Mouse (Mus musculus): ENCODE measurements around the gene Gnat3. TPM values are rescaled to one million over a fixed set of nuclear protein-coding genes. Genes with fewer than 3 reads are reported as not detected.

Gnat3 gene
- polyA plus RNA-seq, 1 experiment from 2014 or later = not detected

- no peak for DNase-seq (ENCODE audit: low spot score)
- Histone ChIP-seq H3K27ac (replicated peaks; ENCODE audit: low read depth, low read length) (no peak overlapping the region), H3K27me3 (replicated peaks; ENCODE audit: control insufficient read depth, insufficient read depth, low read length) (no peaks in the 10 kb centered on the region), H3K4me3 (ENCODE audit: low read depth, low read length) (no peak overlapping the region), H3K36me3 (ENCODE audit: control insufficient read depth, insufficient read depth, low read length) (no peaks in the 10 kb centered on the region), H3K9ac (ENCODE audit: low read depth, low read length) (no peak overlapping the region), H3K9me3 (ENCODE audit: control insufficient read depth, low read length) (no peaks in the 10 kb centered on the region), H3K4me1 (ENCODE audit: control insufficient read depth, insufficient read depth, low read length) (no peaks in the 10 kb centered on the region), H3K4me2 (ENCODE audit: low read depth, low read length) (no peak overlapping the region)
- ATAC-seq (ENCODE audit: low read depth) = no peak
- 75% methylated on average over 6 of the region's 6 CpGs for WGBS
These were observed 37.8 kb downstream of the Gnat3 start for GRCm38 (mm10) chr5:18000185-18000584.

- Histone ChIP-seq H3K4me3 (ENCODE audit: low read depth, low read length) (no peak overlapping the region), H3K4me1 (ENCODE audit: control insufficient read depth, insufficient read depth, low read length) (no peaks in the 10 kb centered on the region), H3K27me3 (replicated peaks; ENCODE audit: control insufficient read depth, insufficient read depth, low read length) (no peaks in the 10 kb centered on the region), H3K27ac (replicated peaks; ENCODE audit: low read depth, low read length) (no peak overlapping the region), H3K4me2 (ENCODE audit: low read depth, low read length) (no peak overlapping the region), H3K9me3 (ENCODE audit: control insufficient read depth, low read length) (no peaks in the 10 kb centered on the region), H3K36me3 (ENCODE audit: control insufficient read depth, insufficient read depth, low read length) (no peaks in the 10 kb centered on the region), H3K9ac (ENCODE audit: low read depth, low read length) (no peak overlapping the region)
- DNase-seq (ENCODE audit: low spot score) = no peak
- ATAC-seq (ENCODE audit: low read depth) = no peak
- WGBS = 35% methylated on average over 4 of the region's 4 CpGs
These were observed 39.3 kb downstream of the Gnat3 start for GRCm38 (mm10) chr5:18001646-18002045.

- 71% methylated on average over 6 of the region's 6 CpGs for WGBS
- Histone ChIP-seq H3K9me3 (ENCODE audit: control insufficient read depth, low read length) (no peaks in the 10 kb centered on the region), H3K27me3 (replicated peaks; ENCODE audit: control insufficient read depth, insufficient read depth, low read length) (no peaks in the 10 kb centered on the region), H3K27ac (replicated peaks; ENCODE audit: low read depth, low read length) (no peak overlapping the region), H3K4me1 (ENCODE audit: control insufficient read depth, insufficient read depth, low read length) (no peaks in the 10 kb centered on the region), H3K4me3 (ENCODE audit: low read depth, low read length) (no peak overlapping the region), H3K36me3 (ENCODE audit: control insufficient read depth, insufficient read depth, low read length) (no peaks in the 10 kb centered on the region), H3K9ac (ENCODE audit: low read depth, low read length) (no peak overlapping the region), H3K4me2 (ENCODE audit: low read depth, low read length) (no peak overlapping the region)
- peak; percentile 48 for DNase-seq (ENCODE audit: low spot score)
- no peak for ATAC-seq (ENCODE audit: low read depth)
These were observed 41.3 kb downstream of the Gnat3 start for GRCm38 (mm10) chr5:18003675-18004074.

- 54% methylated on average over 3 of the region's 3 CpGs for WGBS
- ATAC-seq (ENCODE audit: low read depth) = no peak
- H3K36me3 ChIP-seq (ENCODE audit: control insufficient read depth, insufficient read depth, low read length) = no peaks in the 10 kb centered on the region
- no peak overlapping the region for H3K4me3 ChIP-seq (ENCODE audit: low read depth, low read length)
- H3K27ac ChIP-seq (replicated peaks; ENCODE audit: low read depth, low read length) = no peak overlapping the region
- no peak overlapping the region for H3K4me2 ChIP-seq (ENCODE audit: low read depth, low read length)
- no peaks in the 10 kb centered on the region for H3K27me3 ChIP-seq (replicated peaks; ENCODE audit: control insufficient read depth, insufficient read depth, low read length)
- no peak for DNase-seq (ENCODE audit: low spot score)
- no peak overlapping the region for H3K9ac ChIP-seq (ENCODE audit: low read depth, low read length)
- no peaks in the 10 kb centered on the region for H3K9me3 ChIP-seq (ENCODE audit: control insufficient read depth, low read length)
- H3K4me1 ChIP-seq (ENCODE audit: control insufficient read depth, insufficient read depth, low read length) = no peaks in the 10 kb centered on the region
These were observed 42.7 kb downstream of the Gnat3 start for GRCm38 (mm10) chr5:18004824-18005611.

- H3K36me3 ChIP-seq (ENCODE audit: control insufficient read depth, insufficient read depth, low read length) = no peaks in the 10 kb centered on the region
- no peak overlapping the region for H3K27ac ChIP-seq (replicated peaks; ENCODE audit: low read depth, low read length)
- no peaks in the 10 kb centered on the region for H3K9me3 ChIP-seq (ENCODE audit: control insufficient read depth, low read length)
- no peaks in the 10 kb centered on the region for H3K27me3 ChIP-seq (replicated peaks; ENCODE audit: control insufficient read depth, insufficient read depth, low read length)
- no peak overlapping the region for H3K4me2 ChIP-seq (ENCODE audit: low read depth, low read length)
- H3K4me3 ChIP-seq (ENCODE audit: low read depth, low read length) = no peak overlapping the region
- no peak overlapping the region for H3K9ac ChIP-seq (ENCODE audit: low read depth, low read length)
- no peaks in the 10 kb centered on the region for H3K4me1 ChIP-seq (ENCODE audit: control insufficient read depth, insufficient read depth, low read length)
- ATAC-seq (ENCODE audit: low read depth) (no peak), DNase-seq (ENCODE audit: low spot score) (no peak)
- WGBS = 88% methylated on average over 2 of the region's 2 CpGs
These were observed 43.8 kb downstream of the Gnat3 start for GRCm38 (mm10) chr5:18006157-18006556.

GRCm38 (mm10) chr5:18007067-18007466, 44.7 kb downstream of the Gnat3 start:
- no peak overlapping the region for H3K4me3 ChIP-seq (ENCODE audit: low read depth, low read length)
- no peak overlapping the region for H3K27ac ChIP-seq (replicated peaks; ENCODE audit: low read depth, low read length)
- no peak overlapping the region for H3K4me2 ChIP-seq (ENCODE audit: low read depth, low read length)
- DNase-seq (ENCODE audit: low spot score) = no peak
- H3K9ac ChIP-seq (ENCODE audit: low read depth, low read length) = no peak overlapping the region
- no peaks in the 10 kb centered on the region for H3K9me3 ChIP-seq (ENCODE audit: control insufficient read depth, low read length)
- H3K27me3 ChIP-seq (replicated peaks; ENCODE audit: control insufficient read depth, insufficient read depth, low read length) = no peaks in the 10 kb centered on the region
- no peak for ATAC-seq (ENCODE audit: low read depth)
- H3K4me1 ChIP-seq (ENCODE audit: control insufficient read depth, insufficient read depth, low read length) = no peaks in the 10 kb centered on the region
- no peaks in the 10 kb centered on the region for H3K36me3 ChIP-seq (ENCODE audit: control insufficient read depth, insufficient read depth, low read length)

- 79% methylated on average over 5 of the region's 5 CpGs for WGBS
- H3K36me3 ChIP-seq (ENCODE audit: control insufficient read depth, insufficient read depth, low read length) = no peaks in the 10 kb centered on the region
- no peak for ATAC-seq (ENCODE audit: low read depth)
These were observed 48.0 kb downstream of the Gnat3 start for GRCm38 (mm10) chr5:18010301-18010700.

GRCm38 (mm10) chr5:18013196-18013595, 50.8 kb downstream of the Gnat3 start:
- no peaks in the 10 kb centered on the region for H3K4me1 ChIP-seq (ENCODE audit: control insufficient read depth, insufficient read depth, low read length)
- H3K27ac ChIP-seq (replicated peaks; ENCODE audit: low read depth, low read length) = no peak overlapping the region
- no peaks in the 10 kb centered on the region for H3K9me3 ChIP-seq (ENCODE audit: control insufficient read depth, low read length)
- no peak overlapping the region for H3K9ac ChIP-seq (ENCODE audit: low read depth, low read length)
- no peak overlapping the region for H3K4me3 ChIP-seq (ENCODE audit: low read depth, low read length)
- no peak overlapping the region for H3K4me2 ChIP-seq (ENCODE audit: low read depth, low read length)
- DNase-seq (ENCODE audit: low spot score) (no peak), ATAC-seq (ENCODE audit: low read depth) (no peak)
- WGBS = 58% methylated on average over 2 of the region's 2 CpGs
- H3K36me3 ChIP-seq (ENCODE audit: control insufficient read depth, insufficient read depth, low read length) = no peaks in the 10 kb centered on the region
- no peaks in the 10 kb centered on the region for H3K27me3 ChIP-seq (replicated peaks; ENCODE audit: control insufficient read depth, insufficient read depth, low read length)

More at GRCm38 (mm10) chr5:18010301-18010700, 48.0 kb downstream of the Gnat3 start:
- H3K4me1 ChIP-seq (ENCODE audit: control insufficient read depth, insufficient read depth, low read length) = no peaks in the 10 kb centered on the region
- no peaks in the 10 kb centered on the region for H3K27me3 ChIP-seq (replicated peaks; ENCODE audit: control insufficient read depth, insufficient read depth, low read length)
- no peak for DNase-seq (ENCODE audit: low spot score)
- no peak overlapping the region for H3K4me2 ChIP-seq (ENCODE audit: low read depth, low read length)
- no peak overlapping the region for H3K9ac ChIP-seq (ENCODE audit: low read depth, low read length)
- no peaks in the 10 kb centered on the region for H3K9me3 ChIP-seq (ENCODE audit: control insufficient read depth, low read length)
- no peak overlapping the region for H3K4me3 ChIP-seq (ENCODE audit: low read depth, low read length)
- H3K27ac ChIP-seq (replicated peaks; ENCODE audit: low read depth, low read length) = no peak overlapping the region

- H3K27ac ChIP-seq (replicated peaks; ENCODE audit: low read depth, low read length) = no peak overlapping the region
- DNase-seq (ENCODE audit: low spot score) (no peak), ATAC-seq (ENCODE audit: low read depth) (no peak)
- no peak overlapping the region for H3K4me3 ChIP-seq (ENCODE audit: low read depth, low read length)
- H3K9me3 ChIP-seq (ENCODE audit: control insufficient read depth, low read length) = no peaks in the 10 kb centered on the region
- H3K4me1 ChIP-seq (ENCODE audit: control insufficient read depth, insufficient read depth, low read length) = no peaks in the 10 kb centered on the region
- 87% methylated on average over 4 of the region's 4 CpGs for WGBS
- H3K4me2 ChIP-seq (ENCODE audit: low read depth, low read length) = no peak overlapping the region
- H3K36me3 ChIP-seq (ENCODE audit: control insufficient read depth, insufficient read depth, low read length) = no peaks in the 10 kb centered on the region
- H3K9ac ChIP-seq (ENCODE audit: low read depth, low read length) = no peak overlapping the region
- no peaks in the 10 kb centered on the region for H3K27me3 ChIP-seq (replicated peaks; ENCODE audit: control insufficient read depth, insufficient read depth, low read length)
These were observed 52.0 kb downstream of the Gnat3 start for GRCm38 (mm10) chr5:18014209-18014829.

Data from embryonic facial prominence, embryonic 14.5 days (tissue).